Mouse (Mus musculus) frontal cortex, postnatal 25 days (tissue): ENCODE measurements at regions not wholly inside any gene's neighbourhood (a gene's known extent, or its start where the extent isn't known, plus 50 kb on each side); places are given as distances from the start of the nearest gene placed in this dataset.

Source experiments
- DNase-seq, 2 experiments: peaks; one replicate each; pipeline ENCODE4 v3.0.0; 2022; ENCODE audit warnings: low spot score in 2 of 2

GRCm38 (mm10) chr3:56590071-56590470, 406.6 kb upstream of the Nbea start:
- peak; percentile 4 for DNase-seq

- no peak for DNase-seq
Measured at GRCm38 (mm10) chr3:56575422-56575821, 391.9 kb upstream of the Nbea start.

GRCm38 (mm10) chr3:56536178-56536577, 352.7 kb upstream of the Nbea start:
- no peak for DNase-seq

GRCm38 (mm10) chr3:56504445-56504844, 320.9 kb upstream of the Nbea start:
- no peak for DNase-seq

- no peak for DNase-seq
Measured at GRCm38 (mm10) chr3:56499301-56499700, 315.8 kb upstream of the Nbea start.

GRCm38 (mm10) chr3:56493937-56494336, 310.4 kb upstream of the Nbea start:
- no peak for DNase-seq

- no peak for DNase-seq
Measured at GRCm38 (mm10) chr3:56489154-56489553, 305.7 kb upstream of the Nbea start.

- no peak for DNase-seq
Measured at GRCm38 (mm10) chr3:56485550-56486400, 302.3 kb upstream of the Nbea start.

GRCm38 (mm10) chr3:56484096-56484495, 300.6 kb upstream of the Nbea start:
- DNase-seq = no peak

GRCm38 (mm10) chr3:56483370-56483769, 299.9 kb upstream of the Nbea start:
- no peak for DNase-seq

- DNase-seq = no peak
Measured at GRCm38 (mm10) chr3:56479529-56479928, 296.0 kb upstream of the Nbea start.

- no peak for DNase-seq
Measured at GRCm38 (mm10) chr3:56478544-56479140, 295.1 kb upstream of the Nbea start.

GRCm38 (mm10) chr3:56475529-56476527, 292.3 kb upstream of the Nbea start:
- DNase-seq = peak in 1 of 2 experiments; percentile 27

GRCm38 (mm10) chr3:56472651-56473050, 289.1 kb upstream of the Nbea start:
- DNase-seq = no peak

- DNase-seq = no peak
Measured at GRCm38 (mm10) chr3:56471823-56472222, 288.3 kb upstream of the Nbea start.

GRCm38 (mm10) chr3:56471185-56471584, 287.7 kb upstream of the Nbea start:
- no peak for DNase-seq

GRCm38 (mm10) chr3:56457625-56458024, 274.1 kb upstream of the Nbea start:
- DNase-seq = no peak

GRCm38 (mm10) chr3:56456317-56456716, 272.8 kb upstream of the Nbea start:
- no peak for DNase-seq

- DNase-seq = no peak
Measured at GRCm38 (mm10) chr3:56438900-56439299, 255.4 kb upstream of the Nbea start.

- no peak for DNase-seq
Measured at GRCm38 (mm10) chr3:56438020-56438747, 254.7 kb upstream of the Nbea start.

GRCm38 (mm10) chr3:56437058-56437457, 253.6 kb upstream of the Nbea start:
- no peak for DNase-seq
